Mouse (Mus musculus) ES-Bruce4 (cell line): ENCODE results near the gene Kcna6. TPM values are rescaled to one million over a fixed set of nuclear protein-coding genes. Genes with fewer than 3 reads are reported as not detected.

Experiments used
- H3K27ac ChIP-seq: 2 replicates; pipeline ENCODE4 v1.5.1; 2012; ENCODE audit warnings: low read length, inconsistent platforms; ENCODE audit not compliant: insufficient read depth
- H3K27me3 ChIP-seq: 2 replicates; pipeline ENCODE4 v1.6.1; 2012; ENCODE audit warnings: mild to moderate bottlenecking, low read length, inconsistent platforms; ENCODE audit not compliant: control insufficient read depth, poor library complexity, insufficient read depth, severe bottlenecking
- H3K36me3 ChIP-seq: 2 replicates; pipeline ENCODE4 v1.6.1; 2012; ENCODE audit warnings: inconsistent platforms, mild to moderate bottlenecking, low read length, moderate library complexity; ENCODE audit not compliant: control insufficient read depth, poor library complexity, insufficient read depth, severe bottlenecking
- H3K4me1 ChIP-seq: one replicate; pipeline ENCODE4 v1.8.1; 2011; ENCODE audit warnings: low read length; ENCODE audit not compliant: control insufficient read depth, insufficient read depth
- H3K4me3 ChIP-seq: 2 replicates; pipeline ENCODE4 v1.5.1; 2011; ENCODE audit warnings: low read depth, mild to moderate bottlenecking, low read length
- H3K9ac ChIP-seq: 2 replicates; pipeline ENCODE4 v1.6.1; 2012; ENCODE audit warnings: low read depth, mild to moderate bottlenecking, inconsistent platforms; ENCODE audit not compliant: poor library complexity, severe bottlenecking
- H3K9me3 ChIP-seq: replicated peaks from 2 replicates; pipeline ENCODE4 v1.6.1; 2012; ENCODE audit warnings: mild to moderate bottlenecking, low read length, inconsistent platforms; ENCODE audit not compliant: control insufficient read depth, poor library complexity, insufficient read depth, severe bottlenecking
- CTCF ChIP-seq: IDR thresholded peaks from one replicate; pipeline ENCODE4 v1.8.1; 2011; ENCODE audit warnings: low read depth, low read length
- EP300 ChIP-seq: IDR thresholded peaks from 2 replicates; pipeline ENCODE4 v1.6.1; 2011; ENCODE audit warnings: low read depth, low read length; ENCODE audit not compliant: insufficient read depth
- POLR2A ChIP-seq: IDR thresholded peaks from one replicate; pipeline ENCODE4 v1.8.1; 2011; ENCODE audit warnings: low read length; ENCODE audit not compliant: insufficient read depth
- polyA plus RNA-seq: library from polyadenylated mRNA; stranded (reverse); fragments of >200 nt; gene quantifications from 2 replicates; pipeline ENCODE4 v1.2.4, GENCODE M21; 2011; ENCODE audit warnings: low read depth; ENCODE audit not compliant: missing spikeins, insufficient read depth, insufficient read length

The Kcna6 gene
- polyA plus RNA-seq, 1 experiment = 0.58 TPM

DNA sequence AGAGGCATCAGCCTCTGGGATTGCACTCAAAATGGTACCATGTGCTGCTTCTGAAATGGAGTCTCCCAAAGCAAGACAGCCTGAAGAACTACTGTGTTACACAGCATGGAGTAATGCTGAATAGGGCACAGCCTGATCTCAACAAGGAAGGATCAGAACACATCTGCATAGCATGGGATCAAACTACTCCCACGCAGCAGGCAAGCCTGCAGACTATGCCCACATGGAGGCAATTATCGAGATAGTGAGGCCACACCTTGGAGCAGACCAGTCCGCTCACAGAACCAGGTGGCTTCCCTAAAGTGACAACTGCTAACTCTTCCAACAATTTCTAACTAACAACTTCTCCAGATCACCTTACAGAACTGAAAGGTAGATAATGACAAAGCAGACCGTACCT lies 53.4 kb downstream of the Kcna6 start:
- Histone ChIP-seq H3K36me3 (no peaks in the 10 kb centered on the region), H3K9me3 (no peaks in the 10 kb centered on the region), H3K27me3 (no peaks in the 10 kb centered on the region), H3K4me1 (no peaks in the 10 kb centered on the region), H3K9ac (no peak overlapping the region), H3K27ac (no peak overlapping the region), H3K4me3 (no peak overlapping the region)
- TF ChIP-seq POLR2A = no peak
- TF ChIP-seq EP300 = no peak
- TF ChIP-seq CTCF = no peak

- no peaks in the 10 kb centered on the region for H3K36me3 ChIP-seq
- TF ChIP-seq EP300 = no peak
- no peak for TF ChIP-seq POLR2A
- TF ChIP-seq CTCF = no peak
- H3K4me1 ChIP-seq = no peaks in the 10 kb centered on the region
- no peak overlapping the region for H3K9ac ChIP-seq
- no peaks in the 10 kb centered on the region for H3K9me3 ChIP-seq
- no peak overlapping the region for H3K27ac ChIP-seq
- H3K4me3 ChIP-seq = no peak overlapping the region
- no peaks in the 10 kb centered on the region for H3K27me3 ChIP-seq
These were observed 55.3 kb downstream of the Kcna6 start for GRCm38 (mm10) chr6:126685135-126685534.

DNA sequence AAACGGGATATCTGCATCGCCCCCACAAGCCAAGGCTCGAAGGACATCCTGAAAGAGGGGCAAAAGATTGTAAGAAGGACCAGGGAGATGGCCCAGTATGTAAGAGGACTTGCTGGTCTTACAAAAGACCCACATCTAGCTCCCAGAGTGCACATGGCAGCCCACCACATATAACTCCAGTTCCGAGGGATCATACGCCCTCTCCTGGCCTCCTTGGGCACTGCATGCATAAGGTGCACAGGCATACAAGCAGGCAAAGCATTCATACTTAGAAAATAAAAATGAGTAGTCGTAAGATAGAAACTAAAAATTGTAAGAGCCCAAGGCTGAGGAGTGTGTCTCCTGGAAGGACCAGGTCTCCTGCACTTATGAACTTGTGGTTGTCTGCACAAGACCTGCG lies 61.5 kb downstream of the Kcna6 start:
- H3K27me3 ChIP-seq = no peaks in the 10 kb centered on the region
- H3K9ac ChIP-seq = no peak overlapping the region
- no peaks in the 10 kb centered on the region for H3K9me3 ChIP-seq
- H3K4me3 ChIP-seq = no peak overlapping the region
- no peak overlapping the region for H3K27ac ChIP-seq
- H3K36me3 ChIP-seq = no peaks in the 10 kb centered on the region
- H3K4me1 ChIP-seq = no peaks in the 10 kb centered on the region
- TF ChIP-seq CTCF (peak; percentile 73), POLR2A (no peak), EP300 (no peak)

DNA sequence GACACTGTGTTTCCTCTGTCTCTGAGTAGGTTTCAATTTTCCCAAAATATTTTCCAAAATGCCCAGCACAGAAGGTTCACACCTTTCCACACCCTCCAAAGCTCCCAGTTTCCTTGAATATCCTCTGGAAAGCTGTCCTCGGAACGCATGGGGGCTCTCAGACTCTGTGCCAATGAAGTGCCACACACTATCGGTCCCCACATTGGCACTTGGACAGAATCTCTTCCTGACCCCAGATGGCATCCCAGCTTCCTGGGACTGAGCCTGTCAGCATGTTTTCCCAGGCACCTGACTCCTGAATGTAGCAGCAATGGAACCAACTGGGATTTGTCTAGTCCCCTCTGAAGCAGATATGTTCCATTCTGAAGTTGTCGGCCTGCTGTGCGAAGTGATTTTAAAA lies 73.5 kb downstream of the Kcna6 start:
- Histone ChIP-seq H3K9ac (no peak overlapping the region), H3K27me3 (no peaks in the 10 kb centered on the region), H3K4me3 (no peak overlapping the region), H3K27ac (no peak overlapping the region), H3K36me3 (no peaks in the 10 kb centered on the region), H3K9me3 (no peaks in the 10 kb centered on the region), H3K4me1 (no peaks in the 10 kb centered on the region)
- TF ChIP-seq EP300 (no peak), POLR2A (no peak), CTCF (no peak)

GRCm38 (mm10) chr6:126666091-126666490 lies 74.4 kb downstream of the Kcna6 start:
- no peaks in the 10 kb centered on the region for H3K4me1 ChIP-seq
- H3K27ac ChIP-seq = no peak overlapping the region
- no peaks in the 10 kb centered on the region for H3K9me3 ChIP-seq
- TF ChIP-seq CTCF = no peak
- TF ChIP-seq POLR2A = no peak
- no peak for TF ChIP-seq EP300
- no peak overlapping the region for H3K9ac ChIP-seq
- H3K27me3 ChIP-seq = no peaks in the 10 kb centered on the region
- H3K36me3 ChIP-seq = no peaks in the 10 kb centered on the region
- no peak overlapping the region for H3K4me3 ChIP-seq

- H3K36me3 ChIP-seq = no peaks in the 10 kb centered on the region
- TF ChIP-seq POLR2A (no peak), CTCF (no peak), EP300 (no peak)
- H3K27ac ChIP-seq = no peak overlapping the region
- no peaks in the 10 kb centered on the region for H3K9me3 ChIP-seq
- H3K4me3 ChIP-seq = no peak overlapping the region
- H3K4me1 ChIP-seq = no peaks in the 10 kb centered on the region
- H3K27me3 ChIP-seq = no peaks in the 10 kb centered on the region
- H3K9ac ChIP-seq = no peak overlapping the region
These were observed 75.9 kb downstream of the Kcna6 start for GRCm38 (mm10) chr6:126664569-126664968.

Other genes with a start within 250 kb of the Kcna6 start
- not detected in 2 replicates for gene Kcna5, start 205.3 kb downstream of the Kcna6 start, polyA plus RNA-seq
- gene Kcna1, start 94.3 kb downstream of the Kcna6 start, polyA plus RNA-seq = 0.19 TPM in 1 of 2 replicates, not detected in the other
- gene Ndufa9, start 108.5 kb upstream of the Kcna6 start, polyA plus RNA-seq = 60.9 and 65.5 TPM in 2 replicates
- not detected in 2 replicates for gene Akap3, start 112.4 kb upstream of the Kcna6 start, polyA plus RNA-seq
- not detected in 2 replicates for gene Dyrk4, start 181.2 kb upstream of the Kcna6 start, polyA plus RNA-seq
- gene Rad51ap1, start 198.9 kb upstream of the Kcna6 start, polyA plus RNA-seq = 47.6 and 53.8 TPM in 2 replicates
- gene D6Wsu163e, start 199.3 kb upstream of the Kcna6 start, polyA plus RNA-seq = 15.8 and 21.0 TPM in 2 replicates